Mouse (Mus musculus) cerebellum, postnatal 14 days (tissue): ENCODE results near the gene Dnah9.

ENCODE experiments used
- DNase-seq, 2 experiments: peaks; one replicate each; pipeline ENCODE4 v3.0.0; 2021; ENCODE audit warnings: mixed read lengths in 2 of 2

Gene Dnah9

DNA sequence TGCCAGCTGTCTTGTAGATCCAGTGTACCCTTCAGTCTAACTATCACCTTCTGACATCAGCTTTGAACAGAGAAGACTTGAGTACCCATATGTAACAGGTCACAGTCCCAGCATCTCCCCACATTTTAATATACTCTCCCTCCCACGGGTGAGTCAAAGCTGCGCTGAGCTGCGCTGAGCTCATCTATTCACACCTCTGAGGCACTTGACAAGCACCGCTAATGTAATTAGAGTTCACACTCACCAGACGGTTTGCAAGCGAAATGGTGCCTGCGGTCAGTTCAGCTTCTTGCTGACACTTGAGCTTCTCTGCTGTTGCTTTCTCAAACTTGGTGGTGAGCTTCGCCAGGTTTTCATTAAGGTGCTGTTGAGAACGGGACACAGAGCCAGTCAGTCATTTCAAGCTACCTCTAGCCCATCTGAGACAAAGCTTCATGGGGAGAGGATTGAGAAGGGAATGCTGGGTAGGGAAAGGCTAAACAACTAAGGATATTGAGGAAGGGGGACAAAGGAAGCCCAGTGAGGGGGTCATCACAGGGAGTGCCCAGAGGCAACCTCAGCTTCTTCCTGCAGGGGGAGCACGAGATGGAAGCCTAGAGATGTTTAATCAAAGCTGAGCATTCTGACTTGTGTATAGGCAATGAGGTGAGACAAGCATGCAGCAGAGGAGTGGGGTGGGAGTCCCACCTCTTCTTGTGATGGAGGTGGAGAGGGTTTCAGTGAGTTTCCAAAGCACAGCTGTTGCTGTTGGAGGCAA, 249.7 kb downstream of the Dnah9 start:
- DNase-seq = no peak

DNA sequence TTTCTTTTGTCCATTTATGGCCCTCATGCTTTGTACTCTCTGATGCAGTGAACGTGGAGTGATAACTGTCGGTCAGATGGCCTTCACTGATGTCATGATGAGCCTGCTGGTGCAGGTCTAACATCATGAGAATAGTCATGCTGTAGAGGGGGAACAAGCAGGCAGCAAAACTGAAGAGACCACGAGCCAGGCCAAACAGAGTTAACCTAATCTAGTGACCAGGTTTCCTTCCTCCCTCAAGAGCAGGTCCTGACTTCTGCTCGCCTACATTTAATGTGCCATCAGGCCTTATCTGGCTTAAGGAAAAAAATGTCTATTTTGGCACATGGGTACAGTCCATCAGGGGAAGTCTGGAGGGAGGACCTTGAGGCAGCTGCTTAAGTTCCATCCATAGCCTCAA, 259.2 kb downstream of the Dnah9 start:
- DNase-seq = no peak

DNA sequence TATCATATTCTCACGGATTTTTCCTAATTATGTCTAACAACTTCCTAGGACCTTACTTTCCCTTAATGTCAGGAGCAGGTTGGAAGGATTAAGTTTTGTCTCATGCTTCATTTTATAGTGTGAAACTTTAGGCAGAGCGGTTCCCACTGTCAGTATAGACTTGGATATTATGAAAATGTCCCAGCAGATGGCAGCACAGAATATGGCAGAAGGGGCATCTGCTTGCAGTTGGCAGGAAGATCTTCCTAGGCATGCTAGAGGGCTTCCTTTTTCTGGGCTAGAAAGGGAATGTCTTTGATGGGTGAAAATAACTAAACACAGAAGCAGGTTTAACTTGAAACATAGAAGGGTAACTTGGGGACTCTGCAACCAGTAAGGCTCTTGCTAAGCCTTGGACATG, 262.9 kb downstream of the Dnah9 start:
- peak; percentile 74 to 76 for DNase-seq

DNA sequence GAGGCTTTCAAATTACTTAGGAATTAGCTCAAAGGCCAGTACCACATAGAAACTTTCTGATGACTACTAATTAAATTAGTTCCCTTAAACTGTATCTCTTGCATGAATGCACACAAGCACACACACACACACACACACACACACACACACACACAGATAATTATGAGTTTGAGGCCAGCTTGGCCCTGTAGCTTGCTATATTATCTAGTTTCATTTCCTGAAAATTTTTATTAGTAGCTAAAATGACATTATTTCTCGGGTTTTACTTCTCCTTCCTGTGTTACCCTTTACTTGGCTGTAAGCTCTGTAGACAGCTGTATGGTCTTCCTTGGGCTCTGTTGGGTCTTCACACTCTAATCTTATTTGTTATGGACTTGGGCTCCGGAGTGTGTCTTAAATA, 264.4 kb downstream of the Dnah9 start:
- no peak for DNase-seq

DNA sequence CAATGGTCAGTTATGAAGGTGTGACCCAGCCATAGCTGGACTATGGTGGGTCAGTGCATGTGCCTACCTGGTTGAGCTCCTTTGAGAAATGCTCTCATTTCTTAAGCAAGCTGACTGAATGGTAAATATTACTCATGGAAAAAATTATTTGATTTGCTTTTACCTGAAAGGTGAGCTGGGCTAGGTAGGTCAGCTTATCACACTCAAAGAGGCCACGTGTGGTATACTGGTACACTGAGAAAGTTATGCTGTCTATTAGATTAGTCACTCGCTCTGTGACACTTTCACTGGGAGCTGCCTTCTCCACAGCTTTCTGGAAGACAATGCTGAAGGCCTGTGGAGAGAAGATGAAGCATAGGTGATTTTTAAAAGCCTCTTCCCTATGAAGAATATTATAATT, 286.9 kb downstream of the Dnah9 start:
- DNase-seq = no peak

DNA sequence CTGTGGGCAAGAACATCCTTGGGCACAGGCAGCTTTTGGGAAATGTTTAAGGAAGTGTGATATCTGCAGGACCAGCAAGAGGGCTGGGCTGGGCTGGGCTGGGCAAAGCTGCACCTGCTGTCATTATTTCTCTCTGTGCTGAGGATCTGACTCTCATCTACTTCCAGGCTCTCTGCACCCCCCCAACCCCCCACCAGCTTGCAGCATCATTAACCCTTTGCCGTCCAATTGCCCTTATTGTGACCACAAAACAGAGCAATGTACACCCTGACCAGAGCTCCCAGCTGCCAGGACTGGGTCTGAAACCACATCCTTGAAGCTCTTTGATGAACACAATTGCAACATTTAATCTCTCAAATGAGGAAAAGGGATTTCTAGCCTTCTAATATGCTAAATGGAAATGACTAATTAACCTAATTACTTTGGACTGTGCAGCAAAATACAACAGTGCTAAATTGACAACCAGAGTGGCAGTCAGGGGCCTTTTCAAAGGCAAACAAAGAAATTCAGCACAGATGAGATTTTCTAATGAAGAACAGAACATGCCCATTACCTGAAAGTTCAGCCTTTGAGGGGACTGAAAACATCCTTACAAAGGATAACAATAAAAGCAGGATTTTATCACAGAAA, 291.1 kb downstream of the Dnah9 start:
- no peak for DNase-seq

DNA sequence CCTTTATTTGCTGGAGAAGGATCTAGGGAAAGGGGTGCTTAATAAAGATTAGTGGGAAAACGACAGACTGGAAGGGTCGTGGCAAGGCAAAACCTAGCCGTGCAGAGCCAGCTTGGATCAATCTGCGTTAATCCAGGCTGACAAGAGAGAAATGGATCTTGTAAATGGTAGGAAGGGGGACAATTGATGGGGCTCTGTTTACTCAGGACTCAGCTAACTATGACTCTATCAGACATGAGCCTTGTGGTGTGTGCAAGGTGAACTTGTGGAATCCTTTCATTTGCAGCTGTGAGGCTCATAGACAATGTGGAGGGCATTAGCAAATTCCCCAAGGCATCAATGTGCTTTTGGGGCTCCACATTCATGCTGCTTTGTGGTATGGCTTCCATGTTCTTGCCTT, 306.9 kb downstream of the Dnah9 start:
- DNase-seq = no peak

DNA sequence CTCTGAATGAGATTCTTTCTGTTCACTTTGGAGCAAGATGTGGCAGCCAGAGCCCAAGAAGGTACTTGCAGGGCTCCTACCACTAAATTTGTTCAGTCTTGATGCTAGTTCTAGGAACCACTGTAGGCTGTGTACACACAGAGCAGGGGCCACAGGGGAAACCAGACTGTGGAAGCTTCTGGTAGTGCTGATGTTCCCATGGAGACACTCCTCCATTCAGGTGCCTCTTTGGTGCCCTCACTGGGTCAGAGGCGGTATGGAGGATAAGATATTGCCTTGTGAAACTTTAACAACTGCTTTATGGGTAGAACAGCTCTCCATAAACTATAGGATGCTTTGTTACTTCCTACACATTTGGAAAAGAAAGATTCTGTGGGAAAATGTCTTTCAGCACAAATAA, 316.3 kb downstream of the Dnah9 start:
- peak in 1 of 2 experiments; percentile 42 for DNase-seq

DNA sequence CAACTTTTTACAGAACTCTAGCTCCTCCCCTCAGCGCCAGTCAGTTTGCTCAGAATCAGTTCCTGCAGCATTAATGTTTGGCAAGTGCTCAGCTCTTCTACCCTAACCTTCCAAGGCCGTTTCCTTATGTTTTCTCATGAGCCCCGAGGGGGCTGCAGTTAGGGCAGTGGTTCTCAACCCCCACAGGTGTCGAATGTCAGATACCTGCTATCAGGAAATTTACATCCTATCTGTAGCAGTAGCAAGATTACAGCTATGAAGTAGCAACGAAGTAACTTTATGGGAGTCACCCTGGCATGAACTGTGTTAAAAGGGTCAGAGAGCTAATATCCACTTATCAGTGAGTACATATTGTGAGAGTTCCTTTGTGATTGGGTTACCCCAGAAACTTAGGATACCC, 321.9 kb downstream of the Dnah9 start:
- no peak for DNase-seq

DNA sequence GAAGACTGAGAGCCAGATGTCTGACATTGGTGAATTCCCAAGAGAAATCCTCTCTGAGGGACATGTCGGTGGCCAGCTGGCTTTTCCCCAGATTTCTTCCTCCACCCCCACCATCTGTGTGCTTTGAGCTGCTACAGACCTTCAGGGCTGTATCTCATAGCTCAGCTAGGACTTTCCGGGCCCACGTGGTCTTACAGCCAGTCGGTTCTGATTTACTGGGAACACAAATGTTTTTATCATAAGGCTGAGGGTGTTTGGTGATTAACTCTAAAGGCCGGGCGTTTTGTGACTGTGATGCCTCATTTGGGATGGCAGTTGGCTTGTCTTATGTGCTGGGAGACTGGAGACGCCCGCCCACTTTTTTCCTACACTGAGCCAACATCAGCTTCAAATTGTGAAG, 329.4 kb downstream of the Dnah9 start:
- peak; percentile 69 to 76 for DNase-seq

DNA sequence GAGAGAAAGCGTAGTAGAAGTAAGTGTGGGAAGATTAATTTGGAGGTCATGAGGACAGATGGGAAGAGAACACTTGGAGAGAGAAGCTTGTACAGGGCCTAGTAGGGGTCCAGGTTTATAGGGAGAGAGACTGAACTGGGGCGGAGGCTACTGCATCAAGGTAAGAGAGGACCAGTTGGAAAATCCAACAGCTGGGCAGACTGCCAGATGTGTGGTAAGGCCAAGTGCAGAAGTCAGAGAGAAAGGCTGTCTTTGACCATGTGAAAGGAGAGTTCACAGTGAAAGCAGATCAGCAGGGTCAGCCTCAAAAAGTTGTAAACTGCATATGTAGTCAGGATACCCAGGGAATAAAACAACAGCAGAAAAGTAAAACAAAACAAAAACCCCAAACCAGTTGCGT, 343.8 kb downstream of the Dnah9 start:
- no peak for DNase-seq

DNA sequence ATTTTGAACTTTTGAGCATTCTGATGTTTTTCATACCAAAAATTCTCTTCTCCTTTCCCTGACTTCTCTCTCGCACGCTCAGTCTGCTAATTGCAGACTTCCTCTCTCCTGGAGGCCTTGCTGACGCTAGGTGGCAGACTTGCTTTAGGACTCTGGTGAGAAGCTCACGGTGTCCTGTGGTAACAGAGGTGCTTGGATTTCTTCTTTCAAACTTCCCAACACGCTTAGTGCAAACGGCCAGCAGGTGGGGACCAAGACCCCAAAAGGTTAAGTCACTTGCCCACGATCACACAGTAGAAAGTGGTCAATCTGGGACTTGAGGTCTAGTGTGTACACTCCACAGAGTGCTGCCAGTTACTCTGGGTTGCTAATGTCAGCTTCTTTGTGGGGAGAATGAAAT, 347.5 kb downstream of the Dnah9 start:
- DNase-seq = peak; percentile 78 to 86

DNA sequence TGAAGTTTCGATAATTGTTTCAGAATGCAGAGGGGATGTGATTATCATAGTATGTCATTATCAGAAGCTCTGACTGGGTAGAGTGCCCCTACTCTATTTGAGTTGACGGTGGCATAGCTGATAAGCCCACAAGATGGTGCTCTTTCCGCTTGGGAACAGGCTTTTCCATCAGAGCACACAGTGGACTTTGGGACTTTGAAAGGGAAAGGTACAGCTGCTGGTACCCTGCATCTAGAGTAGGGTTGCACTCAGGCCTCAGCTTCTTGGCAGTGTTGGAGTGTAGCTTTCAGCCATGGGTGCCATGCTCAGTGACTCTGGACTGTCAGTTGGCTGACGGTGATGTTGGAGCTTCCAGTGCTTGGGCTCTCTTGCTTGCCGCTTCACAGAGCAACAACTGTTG, 348.1 kb downstream of the Dnah9 start:
- peak; percentile 28 to 37 for DNase-seq

DNA sequence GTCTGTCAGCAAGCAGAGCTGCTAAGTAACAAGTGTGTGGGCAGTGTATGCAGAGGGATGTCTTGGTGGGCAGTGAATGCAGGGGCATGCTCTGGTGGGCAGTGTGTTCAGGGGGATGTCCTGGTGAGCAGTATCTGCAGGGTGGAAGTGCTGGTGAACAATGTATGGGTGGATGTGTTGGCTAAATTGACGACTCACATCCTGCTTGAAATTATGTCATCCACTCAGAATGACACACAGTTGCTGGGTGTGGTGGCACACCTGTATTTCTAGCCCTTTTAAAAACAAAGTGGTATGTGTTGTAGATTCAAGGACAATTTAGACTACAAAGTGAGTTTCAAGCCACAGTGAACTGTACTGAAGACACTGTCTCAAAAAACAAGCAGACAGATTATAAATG, 350.2 kb downstream of the Dnah9 start:
- no peak for DNase-seq

DNA sequence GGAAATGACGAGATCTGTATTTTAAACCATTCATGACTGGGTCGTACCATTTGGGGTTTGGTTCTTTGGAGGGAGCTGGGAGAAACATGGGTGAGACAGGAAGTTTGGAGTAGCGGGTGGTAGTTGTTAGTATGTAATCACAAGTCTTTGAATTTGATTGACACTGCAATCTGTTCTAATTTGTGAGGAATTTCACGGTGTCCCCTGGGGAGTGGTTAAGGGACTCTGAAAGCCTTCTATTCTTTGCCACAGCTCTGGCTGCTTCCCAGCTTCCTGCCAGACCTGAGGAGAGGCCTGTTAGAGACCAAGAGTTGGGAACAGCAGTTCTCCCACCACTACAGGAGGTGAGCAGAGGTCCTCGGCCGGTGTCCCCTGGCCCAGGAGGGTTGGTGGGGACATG, 352.1 kb downstream of the Dnah9 start:
- no peak for DNase-seq

DNA sequence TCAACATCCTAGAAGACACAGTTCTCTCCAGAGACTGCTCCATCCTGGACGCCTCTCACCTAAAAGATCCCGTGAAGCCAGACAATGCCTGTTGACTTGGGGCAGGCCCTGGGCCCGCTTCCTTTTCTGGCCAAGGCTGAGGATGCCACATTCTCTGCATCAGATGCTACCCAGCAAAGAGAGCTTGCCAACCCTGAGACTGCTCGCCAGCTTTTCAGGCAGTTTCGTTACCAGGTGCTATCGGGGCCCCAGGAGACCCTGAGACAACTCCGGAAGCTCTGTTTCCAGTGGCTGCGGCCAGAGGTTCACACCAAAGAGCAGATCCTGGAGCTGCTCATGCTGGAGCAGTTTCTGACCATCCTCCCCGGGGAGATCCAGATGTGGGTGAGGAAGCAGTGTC, 354.0 kb downstream of the Dnah9 start:
- DNase-seq = peak; percentile 43 to 53

DNA sequence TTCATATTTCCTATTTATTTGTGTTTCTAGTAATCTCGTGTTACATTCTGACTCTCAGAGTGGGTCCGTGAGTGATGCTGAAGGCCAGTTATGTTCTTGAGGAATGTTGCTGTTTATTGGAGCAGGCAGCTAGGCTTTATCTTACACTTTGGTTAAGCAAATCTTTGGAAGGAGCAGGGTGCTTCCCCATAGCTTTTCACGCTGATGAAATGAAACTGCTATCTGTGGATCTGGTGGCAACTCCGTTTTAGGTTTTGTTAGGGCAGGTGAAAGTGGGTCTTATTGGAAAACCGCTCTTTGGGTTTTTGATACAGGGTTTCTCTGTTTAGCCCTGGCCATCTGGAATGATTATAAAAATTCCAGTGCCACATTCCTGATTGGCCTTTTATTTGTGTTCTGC, 356.3 kb downstream of the Dnah9 start:
- DNase-seq = no peak

DNA sequence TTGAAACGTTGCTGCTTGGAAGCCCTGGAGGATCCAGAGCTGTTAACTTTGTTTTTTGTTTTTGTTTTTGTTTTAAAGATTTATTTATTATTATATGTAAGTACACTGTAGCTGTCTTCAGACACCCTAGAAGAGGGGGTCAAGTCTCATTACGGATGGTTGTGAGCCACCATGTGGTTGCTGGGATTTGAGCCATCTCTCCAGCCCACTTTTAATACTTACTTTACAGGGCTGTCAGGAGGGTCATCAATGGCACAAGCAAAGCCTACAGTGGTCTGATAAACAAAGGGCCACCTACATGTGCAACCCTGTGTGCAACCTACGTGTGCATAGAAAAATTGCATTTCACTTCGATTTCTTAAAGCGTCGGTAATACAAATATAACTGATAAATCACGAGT, 360.8 kb downstream of the Dnah9 start:
- DNase-seq = no peak

DNA sequence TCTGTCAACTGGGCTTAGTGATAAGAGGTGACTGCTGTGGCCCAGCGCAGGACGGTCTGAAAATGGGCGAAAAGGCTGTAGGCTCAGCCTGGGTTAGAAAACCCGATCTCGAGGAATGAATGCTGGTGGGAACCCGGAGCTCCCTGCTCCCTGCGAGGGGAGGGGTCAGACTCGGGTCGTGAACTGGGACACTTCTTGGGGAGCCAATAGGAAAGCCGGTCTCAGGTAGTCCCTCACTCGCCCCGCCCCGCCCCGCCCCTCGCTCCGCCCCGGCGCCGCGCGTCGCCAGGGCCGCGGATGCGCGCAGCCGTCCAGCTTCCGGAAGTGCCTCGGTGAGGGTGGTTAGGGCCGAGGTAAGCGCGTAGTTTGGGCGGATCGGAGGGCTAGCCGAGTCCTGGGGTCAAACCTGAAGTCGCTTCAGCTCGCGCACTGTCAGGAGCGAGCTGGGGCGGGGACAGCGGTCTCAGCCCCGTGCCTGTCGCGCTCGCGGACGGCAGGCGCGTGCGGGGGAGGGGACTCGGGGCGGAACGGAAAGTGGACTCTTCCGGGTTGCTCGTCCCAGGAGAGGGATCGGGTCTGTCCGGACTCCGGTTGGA, 361.3 kb downstream of the Dnah9 start, which contains the start of gene Zkscan6:
Gene Zkscan6, plus strand, starts transcription at position 267 of the 596 bp plus-strand sequence.
- peak; percentile 90 to 92 for DNase-seq

DNA sequence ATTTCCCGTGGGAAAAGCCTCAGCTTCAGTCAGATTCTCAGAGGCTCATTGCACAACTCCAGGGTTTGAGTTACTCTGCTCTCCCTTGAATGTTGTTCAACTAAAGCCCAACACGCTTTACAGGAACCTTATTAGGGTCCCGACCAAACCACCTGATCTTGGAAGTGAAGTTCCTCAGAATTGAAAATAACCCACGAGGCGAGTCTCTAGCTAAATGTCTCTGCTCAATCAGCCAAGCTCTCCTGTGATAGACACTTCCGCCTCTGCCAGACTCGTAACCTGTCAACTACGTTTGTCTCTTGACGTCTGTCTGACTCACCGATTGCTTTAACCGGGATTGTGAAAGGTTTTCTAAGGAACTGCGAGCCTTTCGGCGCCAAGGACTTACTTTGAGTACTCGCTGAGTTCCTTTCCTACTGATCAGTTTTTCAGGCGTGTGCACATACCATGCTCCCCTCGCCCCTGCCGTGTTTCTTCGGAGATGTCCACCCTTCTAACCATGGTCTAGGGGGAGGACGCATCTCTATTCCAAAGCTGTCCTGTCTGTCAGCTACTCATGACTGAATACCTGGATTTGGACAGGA, 361.9 kb downstream of the Dnah9 start:
- no peak for DNase-seq

DNA sequence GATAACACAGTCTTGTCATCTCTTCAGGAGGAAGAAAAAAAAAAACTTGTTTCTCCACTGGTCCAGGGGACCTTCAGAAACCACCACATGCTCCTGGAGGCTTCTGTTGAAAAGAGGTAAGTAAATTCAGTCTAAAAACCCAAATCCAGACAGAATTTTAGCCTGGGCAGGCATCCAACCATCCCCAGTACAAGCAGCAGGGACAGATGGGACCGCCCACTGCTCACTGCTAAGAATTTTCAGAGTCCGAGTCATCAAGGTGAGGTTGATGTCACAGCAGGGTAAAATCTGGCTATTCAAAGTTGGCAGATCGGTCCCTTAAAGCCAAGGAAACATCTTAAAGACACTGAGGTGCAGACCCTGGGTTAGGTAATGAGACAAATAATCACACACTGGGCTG, 366.5 kb downstream of the Dnah9 start:
- DNase-seq = peak; percentile 87 to 91

DNA sequence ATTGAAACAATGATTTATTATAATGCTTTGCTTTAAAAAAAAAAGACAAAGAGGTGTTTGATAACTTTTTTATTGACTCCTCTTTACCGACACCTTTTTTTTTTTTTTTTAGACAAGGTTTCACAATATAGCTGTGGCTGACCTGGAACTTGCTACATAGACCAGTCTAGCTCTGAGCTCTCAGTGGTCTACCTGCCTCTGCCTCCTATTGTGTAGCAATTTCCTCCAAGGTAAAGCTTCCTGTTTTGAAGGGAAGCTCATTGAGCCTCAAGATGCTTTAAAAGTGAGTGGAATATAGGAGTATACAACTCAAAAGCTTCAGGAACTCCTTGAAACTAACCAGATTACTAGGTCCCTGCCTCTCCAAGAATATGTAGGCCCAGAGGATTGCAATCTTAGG, 372.5 kb downstream of the Dnah9 start:
- DNase-seq = no peak

DNA sequence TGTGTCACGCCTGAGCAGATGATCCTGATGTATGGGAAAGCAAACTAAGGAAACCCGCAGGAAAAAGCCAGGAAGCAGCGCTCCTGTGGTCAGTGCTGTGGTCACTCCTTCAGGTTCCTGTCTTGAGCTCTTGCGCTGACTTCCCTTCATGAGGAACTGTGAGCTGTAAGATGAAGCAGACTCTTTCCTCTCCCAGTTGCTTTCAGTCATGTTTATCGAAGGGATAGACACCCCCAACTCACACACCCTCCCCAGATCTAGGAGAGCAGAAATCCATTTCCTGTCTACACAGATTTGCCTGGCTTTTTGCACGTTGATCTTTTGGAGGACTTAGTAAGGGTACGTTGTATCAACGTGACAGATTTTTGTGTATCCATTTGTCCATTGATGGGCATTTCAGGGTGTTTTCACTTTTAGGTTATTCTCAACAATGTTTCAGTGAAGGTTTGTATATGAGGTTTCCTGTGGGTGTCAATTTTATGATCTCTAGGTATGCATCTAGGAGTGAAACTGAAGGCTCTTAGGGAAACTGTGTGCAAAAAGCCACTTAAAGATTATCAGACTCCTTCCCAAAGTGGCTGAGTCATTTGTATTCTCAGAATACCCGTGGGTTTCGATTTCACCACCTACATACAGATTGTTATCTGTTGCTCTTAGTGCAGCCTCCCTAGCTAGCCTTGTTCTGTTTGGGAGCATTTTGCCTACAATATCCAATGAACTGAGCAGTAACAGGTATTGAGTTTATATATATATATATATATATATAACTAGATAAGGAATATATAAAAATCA, 373.7 kb downstream of the Dnah9 start:
- no peak for DNase-seq
